Mouse (Mus musculus) hindbrain, postnatal 0 days (tissue): ENCODE results near the gene Plcb1. TPM values are rescaled to one million over a fixed set of nuclear protein-coding genes. Genes with fewer than 3 reads are reported as not detected.

Experiments
- ATAC-seq: fragments of 200-750 bp; cut with Nextera tagmentation; 2 replicates; pipeline ENCODE4 v1.8.0; 2017; ENCODE audit warnings: mild to moderate bottlenecking, moderate TSS enrichment, moderate library complexity
- DNase-seq: peaks from one replicate; pipeline ENCODE4 v3.0.0-alpha.2; 2015; ENCODE audit warnings: low spot score
- H3K27ac ChIP-seq: fragments of 300-500 bp; sonication (generic); 2 replicates; pipeline ENCODE4 v1.5.1; 2014; ENCODE audit warnings: mild to moderate bottlenecking
- H3K27me3 ChIP-seq: fragments of 300-500 bp; sonication (generic); 2 replicates; pipeline ENCODE4 v1.6.1; 2014; ENCODE audit warnings: low read length, mixed read lengths; ENCODE audit not compliant: insufficient read depth
- H3K36me3 ChIP-seq: fragments of 300-500 bp; sonication (generic); 2 replicates; pipeline ENCODE4 v1.6.1; 2014; ENCODE audit warnings: low read length, mixed read lengths; ENCODE audit not compliant: insufficient read depth
- H3K4me1 ChIP-seq: fragments of 300-500 bp; sonication (generic); 2 replicates; pipeline ENCODE4 v1.6.1; 2014; ENCODE audit warnings: antibody characterized with exemption, low read length, mixed read lengths; ENCODE audit not compliant: insufficient read depth
- H3K4me2 ChIP-seq: fragments of 300-500 bp; sonication (generic); 2 replicates; pipeline ENCODE4 v1.6.1; 2014; ENCODE audit warnings: low read depth, mild to moderate bottlenecking, low read length, moderate library complexity, mixed read lengths
- H3K4me3 ChIP-seq: fragments of 300-500 bp; sonication (generic); 2 replicates; pipeline ENCODE4 v1.5.1; 2014; ENCODE audit warnings: low read length
- H3K9ac ChIP-seq: fragments of 300-500 bp; sonication (generic); replicated peaks from 2 replicates; pipeline ENCODE4 v1.6.1; 2014; ENCODE audit warnings: mild to moderate bottlenecking, low read length, moderate library complexity, mixed read lengths
- H3K9me3 ChIP-seq: fragments of 300-500 bp; sonication (generic); 2 replicates; pipeline ENCODE4 v1.6.1; 2016; ENCODE audit warnings: low read length, mixed read lengths
- CTCF ChIP-seq: IDR thresholded peaks from 2 replicates; pipeline ENCODE4 v1.5.1; 2016; ENCODE audit warnings: antibody characterized with exemption, control low read depth, low read depth
- WGBS: fragments of 180-500 bp; shearing (Covaris S2); extraction: QIAGEN DNeasy Blood & Tissue Kit; methylation state at CpG from one replicate; pipeline ENCODE4 v1.1.7; 2014; 5-methylcytosine and 5-hydroxymethylcytosine counted together
- polyA plus RNA-seq: library from polyadenylated mRNA; unstranded; fragments of >200 nt; fragmentation: Nextera tagmentation; extraction: Ambion mirVana; gene quantifications from 2 replicates; pipeline ENCODE4 v1.2.1, GENCODE M21; 2015
- total RNA-seq: library from RNA; depleted of rRNA; stranded (reverse); fragments of >200 nt; gene quantifications from 2 replicates; pipeline ENCODE4 v1.2.3, GENCODE M21; 2014

The Plcb1 gene
- total and polyA plus RNA-seq, 2 experiments from 2014 or later = 47.4 to 48.8 TPM

GRCm38 (mm10) chr2:135072503-135072902 lies 286.6 kb downstream of the Plcb1 start:
- 83% methylated on average over 5 of the region's 5 CpGs for WGBS
- H3K4me2 ChIP-seq = no peak overlapping the region
- no peak for DNase-seq
- H3K36me3 ChIP-seq = no peaks in the 10 kb centered on the region
- H3K4me3 ChIP-seq = no peak overlapping the region
- TF ChIP-seq CTCF = no peak
- no peaks in the 10 kb centered on the region for H3K27me3 ChIP-seq
- no peak overlapping the region for H3K9ac ChIP-seq
- H3K27ac ChIP-seq = no peak overlapping the region
- no peaks in the 10 kb centered on the region for H3K4me1 ChIP-seq
- no peaks in the 10 kb centered on the region for H3K9me3 ChIP-seq
- no peak for ATAC-seq

GRCm38 (mm10) chr2:135073014-135073413 lies 287.1 kb downstream of the Plcb1 start:
- Histone ChIP-seq H3K9me3 (no peaks in the 10 kb centered on the region), H3K9ac (no peak overlapping the region), H3K4me1 (no peaks in the 10 kb centered on the region), H3K36me3 (no peaks in the 10 kb centered on the region), H3K27me3 (no peaks in the 10 kb centered on the region), H3K4me2 (no peak overlapping the region), H3K4me3 (no peak overlapping the region), H3K27ac (no peak overlapping the region)
- no peak for TF ChIP-seq CTCF
- no peak for ATAC-seq
- no peak for DNase-seq
- WGBS = 78% methylated on average over 5 of the region's 5 CpGs

GRCm38 (mm10) chr2:135075375-135075774 lies 289.5 kb downstream of the Plcb1 start:
- Histone ChIP-seq H3K4me2 (no peak overlapping the region), H3K27ac (no peak overlapping the region), H3K4me1 (no peaks in the 10 kb centered on the region), H3K27me3 (no peaks in the 10 kb centered on the region), H3K36me3 (no peaks in the 10 kb centered on the region), H3K4me3 (no peak overlapping the region), H3K9ac (no peak overlapping the region), H3K9me3 (no peaks in the 10 kb centered on the region)
- DNase-seq = no peak
- no peak for ATAC-seq
- WGBS = 79% methylated on average over 1 of the region's 1 CpGs
- no peak for TF ChIP-seq CTCF

GRCm38 (mm10) chr2:135092588-135093162 lies 306.8 kb downstream of the Plcb1 start:
- no peak for TF ChIP-seq CTCF
- Histone ChIP-seq H3K9ac (no peak overlapping the region), H3K4me3 (no peak overlapping the region), H3K27me3 (no peaks in the 10 kb centered on the region), H3K4me1 (peaks cover 3% of the 10 kb centered on the region; the same call in 1 of the 2 replicates), H3K9me3 (no peaks in the 10 kb centered on the region), H3K27ac (no peak overlapping the region), H3K36me3 (no peaks in the 10 kb centered on the region), H3K4me2 (no peak overlapping the region)
- 68% methylated on average over 5 of the region's 5 CpGs for WGBS
- ATAC-seq = no peak
- no peak for DNase-seq

- Histone ChIP-seq H3K36me3 (no peaks in the 10 kb centered on the region), H3K9ac (no peak overlapping the region), H3K4me3 (no peak overlapping the region), H3K4me2 (no peak overlapping the region), H3K27ac (no peak overlapping the region), H3K4me1 (no peaks in the 10 kb centered on the region), H3K27me3 (no peaks in the 10 kb centered on the region), H3K9me3 (no peaks in the 10 kb centered on the region)
- DNase-seq (no peak), ATAC-seq (0 out of 2 replicates have a peak, but pooled peaks have one; percentile 18)
- 21% methylated on average over 4 of the region's 4 CpGs for WGBS
- TF ChIP-seq CTCF = no peak
Observed at GRCm38 (mm10) chr2:135101292-135101691, 315.4 kb downstream of the Plcb1 start.

- DNase-seq (no peak), ATAC-seq (no peak)
- Histone ChIP-seq H3K4me1 (no peaks in the 10 kb centered on the region), H3K36me3 (no peaks in the 10 kb centered on the region), H3K4me2 (no peak overlapping the region), H3K4me3 (no peak overlapping the region), H3K9ac (no peak overlapping the region), H3K9me3 (no peaks in the 10 kb centered on the region), H3K27ac (no peak overlapping the region), H3K27me3 (no peaks in the 10 kb centered on the region)
- WGBS = 36% methylated on average over 1 of the region's 1 CpGs
- TF ChIP-seq CTCF = no peak
Observed at GRCm38 (mm10) chr2:135101943-135102342, 316.1 kb downstream of the Plcb1 start.

- H3K4me3 ChIP-seq = no peak overlapping the region
- TF ChIP-seq CTCF = no peak
- ATAC-seq (no peak), DNase-seq (no peak)
- H3K9ac ChIP-seq = no peak overlapping the region
- no peaks in the 10 kb centered on the region for H3K36me3 ChIP-seq
- H3K4me1 ChIP-seq = no peaks in the 10 kb centered on the region
- H3K27ac ChIP-seq = no peak overlapping the region
- H3K27me3 ChIP-seq = no peaks in the 10 kb centered on the region
- WGBS = 96% methylated on average over 4 of the region's 4 CpGs
- H3K9me3 ChIP-seq = no peaks in the 10 kb centered on the region
- H3K4me2 ChIP-seq = no peak overlapping the region
Observed at GRCm38 (mm10) chr2:135106649-135107048, 320.8 kb downstream of the Plcb1 start.
